Mouse (Mus musculus): ENCODE measurements at regions not wholly inside any gene's neighbourhood (a gene's known extent, or its start where the extent isn't known, plus 50 kb on each side); places are given as distances from the start of the nearest gene placed in this dataset.

- Histone ChIP-seq H3K4me1 (ENCODE audit: control insufficient read depth, insufficient read depth, low read length) (no peaks in the 10 kb centered on the region), H3K9me3 (replicated peaks; ENCODE audit: control insufficient read depth, low read length) (no peaks in the 10 kb centered on the region), H3K27ac (replicated peaks; ENCODE audit: low read depth, low read length) (no peak overlapping the region), H3K4me2 (ENCODE audit: low read depth, low read length) (no peak overlapping the region), H3K4me3 (ENCODE audit: low read depth, low read length) (no peak overlapping the region), H3K36me3 (replicated peaks; ENCODE audit: control insufficient read depth, insufficient read depth, low read depth, low read length) (no peaks in the 10 kb centered on the region), H3K9ac (replicated peaks; ENCODE audit: low read length) (no peak overlapping the region), H3K27me3 (ENCODE audit: control insufficient read depth, insufficient read depth, low read length) (no peaks in the 10 kb centered on the region)
- WGBS: 86% methylated on average over 10 of the region's 10 CpGs
- DNase-seq (ENCODE audit: low spot score): no peak
- no peak for ATAC-seq (replicated peaks; ENCODE audit: insufficient number of reproducible peaks, low FRiP score, low TSS enrichment, low read depth)
Observed at GRCm38 (mm10) chr16:92966069-92966866, 140.3 kb upstream of the Runx1 start.

- Histone ChIP-seq H3K9me3 (replicated peaks; ENCODE audit: control insufficient read depth, low read length) (no peaks in the 10 kb centered on the region), H3K4me1 (ENCODE audit: control insufficient read depth, insufficient read depth, low read length) (no peaks in the 10 kb centered on the region), H3K27me3 (ENCODE audit: control insufficient read depth, insufficient read depth, low read length) (no peaks in the 10 kb centered on the region), H3K9ac (replicated peaks; ENCODE audit: low read length) (no peak overlapping the region), H3K4me3 (ENCODE audit: low read depth, low read length) (no peak overlapping the region), H3K27ac (replicated peaks; ENCODE audit: low read depth, low read length) (no peak overlapping the region), H3K36me3 (replicated peaks; ENCODE audit: control insufficient read depth, insufficient read depth, low read depth, low read length) (no peaks in the 10 kb centered on the region), H3K4me2 (ENCODE audit: low read depth, low read length) (no peak overlapping the region)
- no peak for DNase-seq (ENCODE audit: low spot score)
- 82% methylated on average over 3 of the region's 3 CpGs for WGBS
- ATAC-seq (replicated peaks; ENCODE audit: insufficient number of reproducible peaks, low FRiP score, low TSS enrichment, low read depth): no peak
Observed at GRCm38 (mm10) chr16:92965651-92966050, 139.7 kb upstream of the Runx1 start.

- no peak overlapping the region for H3K27ac ChIP-seq (replicated peaks; ENCODE audit: low read depth, low read length)
- H3K4me2 ChIP-seq (ENCODE audit: low read depth, low read length): no peak overlapping the region
- WGBS: 91% methylated on average over 4 of the region's 4 CpGs
- no peaks in the 10 kb centered on the region for H3K27me3 ChIP-seq (ENCODE audit: control insufficient read depth, insufficient read depth, low read length)
- H3K36me3 ChIP-seq (replicated peaks; ENCODE audit: control insufficient read depth, insufficient read depth, low read depth, low read length): no peaks in the 10 kb centered on the region
- DNase-seq (ENCODE audit: low spot score) (no peak), ATAC-seq (replicated peaks; ENCODE audit: insufficient number of reproducible peaks, low FRiP score, low TSS enrichment, low read depth) (no peak)
- H3K4me3 ChIP-seq (ENCODE audit: low read depth, low read length): no peak overlapping the region
- H3K9me3 ChIP-seq (replicated peaks; ENCODE audit: control insufficient read depth, low read length): no peaks in the 10 kb centered on the region
- H3K4me1 ChIP-seq (ENCODE audit: control insufficient read depth, insufficient read depth, low read length): no peaks in the 10 kb centered on the region
- no peak overlapping the region for H3K9ac ChIP-seq (replicated peaks; ENCODE audit: low read length)
Observed at GRCm38 (mm10) chr16:92963582-92963981, 137.6 kb upstream of the Runx1 start.

- Histone ChIP-seq H3K4me1 (ENCODE audit: control insufficient read depth, insufficient read depth, low read length) (no peaks in the 10 kb centered on the region), H3K4me3 (ENCODE audit: low read depth, low read length) (no peak overlapping the region), H3K27ac (replicated peaks; ENCODE audit: low read depth, low read length) (no peak overlapping the region), H3K4me2 (ENCODE audit: low read depth, low read length) (no peak overlapping the region), H3K36me3 (replicated peaks; ENCODE audit: control insufficient read depth, insufficient read depth, low read depth, low read length) (no peaks in the 10 kb centered on the region), H3K9ac (replicated peaks; ENCODE audit: low read length) (no peak overlapping the region), H3K27me3 (ENCODE audit: control insufficient read depth, insufficient read depth, low read length) (no peaks in the 10 kb centered on the region), H3K9me3 (replicated peaks; ENCODE audit: control insufficient read depth, low read length) (no peaks in the 10 kb centered on the region)
- ATAC-seq (replicated peaks; ENCODE audit: insufficient number of reproducible peaks, low FRiP score, low TSS enrichment, low read depth) (no peak), DNase-seq (ENCODE audit: low spot score) (no peak)
- 74% methylated on average over 3 of the region's 3 CpGs for WGBS
Observed at GRCm38 (mm10) chr16:92961361-92961760, 135.4 kb upstream of the Runx1 start.

GRCm38 (mm10) chr16:92960740-92961139 lies 134.8 kb upstream of the Runx1 start:
- DNase-seq (ENCODE audit: low spot score): no peak
- Histone ChIP-seq H3K4me1 (ENCODE audit: control insufficient read depth, insufficient read depth, low read length) (no peaks in the 10 kb centered on the region), H3K4me2 (ENCODE audit: low read depth, low read length) (no peak overlapping the region), H3K9me3 (replicated peaks; ENCODE audit: control insufficient read depth, low read length) (no peaks in the 10 kb centered on the region), H3K27ac (replicated peaks; ENCODE audit: low read depth, low read length) (no peak overlapping the region), H3K36me3 (replicated peaks; ENCODE audit: control insufficient read depth, insufficient read depth, low read depth, low read length) (no peaks in the 10 kb centered on the region), H3K27me3 (ENCODE audit: control insufficient read depth, insufficient read depth, low read length) (no peaks in the 10 kb centered on the region), H3K4me3 (ENCODE audit: low read depth, low read length) (no peak overlapping the region), H3K9ac (replicated peaks; ENCODE audit: low read length) (no peak overlapping the region)
- no peak for ATAC-seq (replicated peaks; ENCODE audit: insufficient number of reproducible peaks, low FRiP score, low TSS enrichment, low read depth)
- 66% methylated on average over 7 of the region's 7 CpGs for WGBS

- ATAC-seq (replicated peaks; ENCODE audit: insufficient number of reproducible peaks, low FRiP score, low TSS enrichment, low read depth) (no peak), DNase-seq (ENCODE audit: low spot score) (no peak)
- Histone ChIP-seq H3K27me3 (ENCODE audit: control insufficient read depth, insufficient read depth, low read length) (no peaks in the 10 kb centered on the region), H3K36me3 (replicated peaks; ENCODE audit: control insufficient read depth, insufficient read depth, low read depth, low read length) (no peaks in the 10 kb centered on the region), H3K4me1 (ENCODE audit: control insufficient read depth, insufficient read depth, low read length) (peaks cover 4% of the 10 kb centered on the region; the same call in 1 of the 2 replicates), H3K27ac (replicated peaks; ENCODE audit: low read depth, low read length) (no peak overlapping the region), H3K9ac (replicated peaks; ENCODE audit: low read length) (no peak overlapping the region), H3K4me3 (ENCODE audit: low read depth, low read length) (no peak overlapping the region), H3K9me3 (replicated peaks; ENCODE audit: control insufficient read depth, low read length) (no peaks in the 10 kb centered on the region), H3K4me2 (ENCODE audit: low read depth, low read length) (no peak overlapping the region)
- WGBS: 89% methylated on average over 8 of the region's 8 CpGs
Observed at GRCm38 (mm10) chr16:92958967-92959366, 133.0 kb upstream of the Runx1 start.

- Histone ChIP-seq H3K9me3 (replicated peaks; ENCODE audit: control insufficient read depth, low read length) (no peaks in the 10 kb centered on the region), H3K27me3 (ENCODE audit: control insufficient read depth, insufficient read depth, low read length) (no peaks in the 10 kb centered on the region), H3K27ac (replicated peaks; ENCODE audit: low read depth, low read length) (no peak overlapping the region), H3K9ac (replicated peaks; ENCODE audit: low read length) (no peak overlapping the region), H3K4me2 (ENCODE audit: low read depth, low read length) (no peak overlapping the region), H3K4me1 (ENCODE audit: control insufficient read depth, insufficient read depth, low read length) (peaks cover 4% of the 10 kb centered on the region; the same call in 1 of the 2 replicates), H3K4me3 (ENCODE audit: low read depth, low read length) (no peak overlapping the region), H3K36me3 (replicated peaks; ENCODE audit: control insufficient read depth, insufficient read depth, low read depth, low read length) (no peaks in the 10 kb centered on the region)
- 66% methylated on average over 6 of the region's 6 CpGs for WGBS
- no peak for DNase-seq (ENCODE audit: low spot score)
- no peak for ATAC-seq (replicated peaks; ENCODE audit: insufficient number of reproducible peaks, low FRiP score, low TSS enrichment, low read depth)
Observed at GRCm38 (mm10) chr16:92958146-92958545, 132.2 kb upstream of the Runx1 start.

- Histone ChIP-seq H3K4me2 (ENCODE audit: low read depth, low read length) (no peak overlapping the region), H3K9me3 (replicated peaks; ENCODE audit: control insufficient read depth, low read length) (no peaks in the 10 kb centered on the region), H3K27me3 (ENCODE audit: control insufficient read depth, insufficient read depth, low read length) (no peaks in the 10 kb centered on the region), H3K4me3 (ENCODE audit: low read depth, low read length) (no peak overlapping the region), H3K27ac (replicated peaks; ENCODE audit: low read depth, low read length) (no peak overlapping the region), H3K4me1 (ENCODE audit: control insufficient read depth, insufficient read depth, low read length) (peaks cover 4% of the 10 kb centered on the region; the same call in 1 of the 2 replicates), H3K9ac (replicated peaks; ENCODE audit: low read length) (no peak overlapping the region), H3K36me3 (replicated peaks; ENCODE audit: control insufficient read depth, insufficient read depth, low read depth, low read length) (no peaks in the 10 kb centered on the region)
- DNase-seq (ENCODE audit: low spot score) (no peak), ATAC-seq (replicated peaks; ENCODE audit: insufficient number of reproducible peaks, low FRiP score, low TSS enrichment, low read depth) (no peak)
- 57% methylated on average over 5 of the region's 5 CpGs for WGBS
Observed at GRCm38 (mm10) chr16:92955508-92955907, 129.6 kb upstream of the Runx1 start.
